In genomic region chr6:146641621-146642210, GRCm38 (mm10) we compare ENCODE assay signal across 8 mouse cellular contexts. TPM values are rescaled to one million over a fixed set of nuclear protein-coding genes. Genes with fewer than 3 reads are reported as not detected.
A peak's percentile ranks its signal among the peaks of the same experiment; 100 is the strongest.
DNase-seq lines count a peak whose midpoint lies in the region; ATAC-seq and TF ChIP-seq lines count a peak whose summit lies in the region.

No protein-coding gene starts in this region.

- WGBS in heart, embryonic 13.5 days = 61% methylated on average over 11 of the region's 11 CpGs
- WGBS in heart, embryonic 15.5 days = 64% methylated on average over 11 of the region's 11 CpGs

- no peaks in the 10 kb centered on the region for H3K9me3 ChIP-seq in heart, embryonic 13.5 days
- no peaks in the 10 kb centered on the region for H3K9me3 ChIP-seq in MEL (replicated peaks; ENCODE audit: insufficient read depth, low read length)
- no peaks in the 10 kb centered on the region for H3K9me3 ChIP-seq in heart, embryonic 15.5 days (replicated peaks)

- peak overlapping the region; percentile 87 for H3K4me2 ChIP-seq in heart, embryonic 13.5 days
- H3K4me2 ChIP-seq in heart, embryonic 15.5 days = peak overlapping the region; percentile 80

- peaks cover 17% of the 10 kb centered on the region for H3K79me2 ChIP-seq in MEL (ENCODE audit: control insufficient read depth, insufficient read depth, low read length, poor library complexity)

- peak in 1 of 2 experiments; percentile 48; a peak in 1 of 4 replicates for TF ChIP-seq EP300 in MEL (IDR thresholded peaks at IDR 0.05; ENCODE audit: low read depth in 1 of 2, low read length in 2 of 2)

- peak overlapping the region; percentile 37; the same call in 1 of the 2 replicates for H3K27ac ChIP-seq in heart, embryonic 13.5 days (replicated peaks)
- H3K27ac ChIP-seq in MEL (ENCODE audit: control insufficient read depth, low read depth, low read length) = peak overlapping the region; percentile 95
- peak overlapping the region; percentile 58 for H3K27ac ChIP-seq in heart, embryonic 15.5 days

- TF ChIP-seq POLR2A in MEL (IDR thresholded peaks at IDR 0.05; ENCODE audit: control insufficient read depth in 1 of 2, insufficient read depth in 1 of 2, low read depth in 1 of 2, low read length in 2 of 2, poor library complexity in 1 of 2) = no peak

- no peaks in the 10 kb centered on the region for H3K36me3 ChIP-seq in heart, embryonic 13.5 days
- peaks cover 0 to 21% of the 10 kb centered on the region in 2 experiments; a peak in 2 of 4 replicates for H3K36me3 ChIP-seq in MEL (ENCODE audit: control insufficient read depth in 1 of 2, insufficient read depth in 2 of 2, low read length in 2 of 2)
- no peaks in the 10 kb centered on the region for H3K36me3 ChIP-seq in heart, embryonic 15.5 days

- peaks cover 15% of the 10 kb centered on the region for H3K4me1 ChIP-seq in heart, embryonic 13.5 days
- peaks cover 6 to 11% of the 10 kb centered on the region in 2 experiments for H3K4me1 ChIP-seq in MEL (ENCODE audit: control insufficient read depth in 1 of 2, insufficient read depth in 2 of 2, low read length in 2 of 2)
- H3K4me1 ChIP-seq in heart, embryonic 15.5 days (replicated peaks) = peaks cover 8% of the 10 kb centered on the region

- TF ChIP-seq RAD21 in MEL (IDR thresholded peaks at IDR 0.05; ENCODE audit: low read depth, low read length) = no peak

- no peaks in the 10 kb centered on the region for H3K27me3 ChIP-seq in heart, embryonic 13.5 days (replicated peaks)
- H3K27me3 ChIP-seq in MEL (ENCODE audit: control insufficient read depth in 1 of 2, insufficient read depth in 2 of 2, low read length in 2 of 2) = no peaks in the 10 kb centered on the region
- H3K27me3 ChIP-seq in heart, embryonic 15.5 days = no peaks in the 10 kb centered on the region

- ATAC-seq in heart, embryonic 13.5 days (ENCODE audit: extremely low read depth, insufficient number of reproducible peaks, low FRiP score, low TSS enrichment) = no peak
- ATAC-seq in heart, embryonic 15.5 days (replicated peaks; ENCODE audit: insufficient number of reproducible peaks, insufficient read depth, low FRiP score, low read depth) = no peak
- ATAC-seq in megakaryocyte, adult 5-6 weeks (ENCODE audit: poor library complexity, severe bottlenecking) = peak; percentile 8; the same call in 1 of the 2 replicates
- no peak for ATAC-seq in monocyte, adult 5-6 weeks (replicated peaks; ENCODE audit: insufficient number of reproducible peaks, low FRiP score, low TSS enrichment, poor library complexity, severe bottlenecking)

- no peak for TF ChIP-seq CTCF in MEL (IDR thresholded peaks at IDR 0.05 in 2 of 3, conservative IDR thresholded peaks at IDR 0.05 in 1 of 3; ENCODE audit: control insufficient read depth in 1 of 3, insufficient read depth in 1 of 3, low read depth in 2 of 3, low read length in 3 of 3, poor library complexity in 1 of 3, severe bottlenecking in 1 of 3)

- H3K9ac ChIP-seq in heart, embryonic 13.5 days = peak overlapping the region; percentile 80
- peak overlapping the region; percentile 85 for H3K9ac ChIP-seq in MEL (ENCODE audit: control insufficient read depth, low read depth, low read length, poor library complexity, severe bottlenecking)
- H3K9ac ChIP-seq in heart, embryonic 15.5 days = peak overlapping the region; percentile 57

- peak overlapping the region; percentile 84 for H3K4me3 ChIP-seq in heart, embryonic 13.5 days
- peak overlapping the region; percentile 74 to 76 for H3K4me3 ChIP-seq in MEL (ENCODE audit: control insufficient read depth in 1 of 2, insufficient read depth in 1 of 2, low read depth in 2 of 2, low read length in 2 of 2)
- H3K4me3 ChIP-seq in heart, embryonic 15.5 days = peak overlapping the region; percentile 87

- DNase-seq in heart, adult 9 months (ENCODE audit: low spot score in 2 of 2) = no peak
- DNase-seq in MEL (ENCODE audit: low read depth, low spot score) = peak; percentile 83
- DNase-seq in right cerebral cortex, postnatal 14 days = no peak
- no peak for DNase-seq in layer of hippocampus, adult 18-20 months (ENCODE audit: low spot score in 2 of 2)

TF ChIP-seq in MEL, 35 proteins besides CTCF, POLR2A, EP300 and RAD21 (continues in another document):
- TF ChIP-seq KAT2A (conservative IDR thresholded peaks at IDR 0.05; ENCODE audit: low read depth, low read length) (0 out of 2 replicates have a peak, but pooled peaks have one; percentile 22), SIN3A (IDR thresholded peaks at IDR 0.05; ENCODE audit: low read length) (0 out of 2 replicates have a peak, but pooled peaks have one; percentile 1), CHD2 (IDR thresholded peaks at IDR 0.05; ENCODE audit: low read length) (no peak), USF2 (IDR thresholded peaks at IDR 0.05; ENCODE audit: borderline replicate concordance in 1 of 2, insufficient read depth in 1 of 2, low read depth in 1 of 2, low read length in 2 of 2) (no peak), RCOR1 (IDR thresholded peaks at IDR 0.05; ENCODE audit: low read depth, low read length) (no peak), MAZ (IDR thresholded peaks at IDR 0.05; ENCODE audit: low read depth, low read length) (no peak), MYB (IDR thresholded peaks at IDR 0.05; ENCODE audit: low read depth, low read length) (no peak), POLR2AphosphoS2 (IDR thresholded peaks at IDR 0.05; ENCODE audit: low read length) (no peak), UBTF (IDR thresholded peaks at IDR 0.05; ENCODE audit: borderline replicate concordance, insufficient read depth, low read depth, low read length) (no peak), GATA1 (IDR thresholded peaks at IDR 0.05; ENCODE audit: low read depth, low read length) (0 out of 2 replicates have a peak, but pooled peaks have one; percentile 5), E2F4 (IDR thresholded peaks at IDR 0.05; ENCODE audit: borderline replicate concordance, low read depth, low read length) (no peak), USF1 (IDR thresholded peaks at IDR 0.05; ENCODE audit: low read depth, low read length) (no peak), TAL1 (IDR thresholded peaks at IDR 0.05; ENCODE audit: low read length) (no peak), JUND (IDR thresholded peaks at IDR 0.05; ENCODE audit: low read depth, low read length) (no peak), MEF2A (IDR thresholded peaks at IDR 0.05; ENCODE audit: extremely low read depth, insufficient replicate concordance, low read depth, low read length, poor library complexity, severe bottlenecking) (no peak), MXI1 (IDR thresholded peaks at IDR 0.05; ENCODE audit: low read depth, low read length) (no peak; the same call in 1 of the 2 replicates), ZKSCAN1 (IDR thresholded peaks at IDR 0.05; ENCODE audit: low read depth, low read length) (no peak), BHLHE40 (IDR thresholded peaks at IDR 0.05; ENCODE audit: borderline replicate concordance, low read depth, low read length) (no peak), ZC3H11A (IDR thresholded peaks at IDR 0.05; ENCODE audit: low read depth, low read length) (no peak), HCFC1 (IDR thresholded peaks at IDR 0.05; ENCODE audit: low read depth, low read length) (no peak), TBP (IDR thresholded peaks at IDR 0.05; ENCODE audit: low read depth, low read length) (peak; percentile 87), POLR2AphosphoS5 (IDR thresholded peaks at IDR 0.05; ENCODE audit: borderline replicate concordance, low read depth, low read length) (no peak), MAX (IDR thresholded peaks at IDR 0.05; ENCODE audit: low read length) (peak; percentile 16; the same call in 1 of the 2 replicates), TCF12 (IDR thresholded peaks at IDR 0.05; ENCODE audit: low read depth, low read length) (no peak), GABPA (IDR thresholded peaks at IDR 0.05; ENCODE audit: low read depth, low read length) (no peak), NELFE (IDR thresholded peaks at IDR 0.05; ENCODE audit: low read depth, low read length) (no peak; the same call in 1 of the 2 replicates), MYC (IDR thresholded peaks at IDR 0.05; ENCODE audit: low read depth, low read length) (no peak), SMC3 (IDR thresholded peaks at IDR 0.05; ENCODE audit: low read depth, low read length) (no peak), ZNF384 (IDR thresholded peaks at IDR 0.05; ENCODE audit: low read depth, low read length) (no peak), CHD1 (IDR thresholded peaks at IDR 0.05; ENCODE audit: low read depth, low read length) (no peak), ELF1 (IDR thresholded peaks at IDR 0.05; ENCODE audit: low read depth, low read length) (0 out of 2 replicates have a peak, but pooled peaks have one; percentile 47), MAFK (IDR thresholded peaks at IDR 0.05; ENCODE audit: borderline replicate concordance, low read depth, low read length) (no peak), NRF1 (IDR thresholded peaks at IDR 0.05; ENCODE audit: insufficient read depth, low read depth, low read length, poor library complexity, severe bottlenecking) (no peak), ZMIZ1 (IDR thresholded peaks at IDR 0.05; ENCODE audit: low read depth, low read length) (no peak)

RNA-seq across cellular contexts. Expression of gene Med21, which starts 0.6 kb away (rescaled TPM):
- 139 and 155 TPM in 2 replicates for polyA plus RNA-seq in heart, embryonic 13.5 days (2015; fragmentation: Nextera tagmentation; extraction: Ambion mirVana)
- total RNA-seq in MEL (2012; rRNA removed) = 79.5 and 83.7 TPM in 2 replicates
- 10 to 100 TPM in 1 of 2 experiments, not detected in 1; 56.7 TPM for polyA plus RNA-seq in MEL (2012; ENCODE audit: insufficient read depth in 1 of 2, insufficient read length in 2 of 2, low read depth in 1 of 2, low replicate concordance in 2 of 2, missing spikeins in 1 of 2)
- 135 and 140 TPM in 2 replicates for polyA plus RNA-seq in heart, embryonic 15.5 days (2015; fragmentation: Nextera tagmentation; extraction: Ambion mirVana)
- total RNA-seq in megakaryocyte, adult 5-6 weeks (2015) = 96.7 and 109 TPM in 2 replicates
- 76.2 and 82.8 TPM in 2 replicates for total RNA-seq in megakaryocyte, adult 5-6 weeks (2017)
- total RNA-seq in monocyte, adult 5-6 weeks (2017) = 67.9 to 97.9 TPM (median 85.9 TPM) in 3 replicates
- 10 to 100 TPM; 44.5 to 48.1 TPM for total RNA-seq in layer of hippocampus, adult 18-20 months (2021)

RNA-seq across cellular contexts. Expression of gene Tm7sf3, which starts 0.9 kb away (rescaled TPM):
- 36.4 and 38.9 TPM in 2 replicates for polyA plus RNA-seq in heart, embryonic 13.5 days (2015; fragmentation: Nextera tagmentation; extraction: Ambion mirVana)
- 18.0 and 18.3 TPM in 2 replicates for total RNA-seq in MEL (2012; rRNA removed)
- polyA plus RNA-seq in MEL (2012; ENCODE audit: insufficient read depth in 1 of 2, insufficient read length in 2 of 2, low read depth in 1 of 2, low replicate concordance in 2 of 2, missing spikeins in 1 of 2) = 10 to 100 TPM in 1 of 2 experiments, not detected in 1; 27.1 TPM
- 32.8 and 38.6 TPM in 2 replicates for polyA plus RNA-seq in heart, embryonic 15.5 days (2015; fragmentation: Nextera tagmentation; extraction: Ambion mirVana)
- total RNA-seq in megakaryocyte, adult 5-6 weeks (2015) = 27.8 and 31.6 TPM in 2 replicates
- 40.3 and 40.4 TPM in 2 replicates for total RNA-seq in megakaryocyte, adult 5-6 weeks (2017)
- 20.2 to 24.6 TPM (median 21.3 TPM) in 3 replicates for total RNA-seq in monocyte, adult 5-6 weeks (2017)
- 10 to 100 TPM; 43.7 to 44.0 TPM for total RNA-seq in layer of hippocampus, adult 18-20 months (2021)

Comparison
In these comparisons a context has a peak if more than half of its experiments do, and no peak if none do; other contexts are left out.
1. H3K27ac ChIP-seq: peak in every context shown above with its lines; median percentile 95 in MEL; 58 in heart, embryonic 15.5 days; 37 in heart, embryonic 13.5 days.